Mouse (Mus musculus) cerebellum, adult 2 months (tissue): Measurements from ENCODE around the gene Gm20518. TPM values are rescaled to one million over a fixed set of nuclear protein-coding genes. Genes with fewer than 3 reads are reported as not detected.

Experiments used
- DNase-seq, 2 experiments: peaks; one replicate each; pipeline ENCODE4 v3.0.0; 2021
- H3K27ac ChIP-seq: fragments of 200-500 bp; 2 replicates; pipeline ENCODE4 v1.5.1; 2012; ENCODE audit warnings: low read length, control low read depth, inconsistent platforms; ENCODE audit not compliant: insufficient read depth
- H3K27me3 ChIP-seq: fragments of 200-500 bp; 2 replicates; pipeline ENCODE4 v1.6.1; 2012; ENCODE audit warnings: inconsistent platforms, mild to moderate bottlenecking, low read length, moderate library complexity; ENCODE audit not compliant: control insufficient read depth, insufficient read depth
- H3K4me1 ChIP-seq: fragments of 200-500 bp; 2 replicates; pipeline ENCODE4 v1.6.1; 2011; ENCODE audit warnings: low read length; ENCODE audit not compliant: control insufficient read depth, insufficient read depth
- H3K4me3 ChIP-seq: fragments of 200-500 bp; replicated peaks from 2 replicates; pipeline ENCODE3; 2011; ENCODE audit warnings: mild to moderate bottlenecking, low read depth, low read length, control low read depth; ENCODE audit not compliant: insufficient read depth
- CTCF ChIP-seq: fragments of 200-500 bp; IDR thresholded peaks from 2 replicates; pipeline ENCODE4 v1.5.1; 2011; ENCODE audit warnings: low read depth, mild to moderate bottlenecking, control low read depth, low read length, moderate library complexity, borderline replicate concordance; ENCODE audit not compliant: insufficient read depth
- POLR2A ChIP-seq: fragments of 200-500 bp; IDR thresholded peaks from 2 replicates; pipeline ENCODE4 v1.6.1; 2011; ENCODE audit warnings: low read length, control low read depth, borderline replicate concordance; ENCODE audit not compliant: insufficient read depth
- WGBS: fragments of 180-500 bp; shearing (Covaris S2); methylation state at CpG from one replicate; pipeline ENCODE4 v1.1.7; 2018; 5-methylcytosine and 5-hydroxymethylcytosine counted together
- polyA plus RNA-seq: library from polyadenylated mRNA; depleted of rRNA; stranded (reverse); fragments of >200 nt; gene quantifications from 2 replicates; pipeline ENCODE4 v1.2.3, GENCODE M21; 2012

Gene Gm20518
- polyA plus RNA-seq, 1 experiment = 9.1 TPM

DNA sequence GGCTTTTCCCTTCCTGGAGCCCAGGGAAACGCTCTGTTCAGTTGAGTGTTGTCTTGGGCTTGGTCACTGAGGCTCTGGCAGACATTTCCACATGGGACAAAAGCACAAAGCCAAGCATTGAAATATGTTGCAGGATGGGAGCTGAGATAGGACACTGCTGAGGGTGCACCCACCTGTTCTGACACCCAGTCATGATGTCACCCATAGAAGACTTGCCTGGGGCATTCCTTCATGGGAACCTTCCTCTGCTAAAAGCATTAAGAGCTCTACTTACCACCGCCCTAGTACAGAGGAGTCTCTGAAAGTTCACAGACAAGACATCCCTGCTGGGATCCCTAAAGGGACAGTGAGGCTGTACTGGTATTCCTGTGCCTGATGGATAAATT is 1.1 kb downstream of the Gm20518 start:
- Histone ChIP-seq H3K27me3 (no peaks in the 10 kb centered on the region), H3K4me1 (peaks cover 30% of the 10 kb centered on the region), H3K4me3 (peak overlapping the region; percentile 94), H3K27ac (peak overlapping the region; percentile 35; the same call in 1 of the 2 replicates)
- DNase-seq = peak in 1 of 2 experiments; percentile 34
- TF ChIP-seq POLR2A (no peak), CTCF (no peak)
- WGBS = 2% methylated on average over 2 of the region's 2 CpGs

DNA sequence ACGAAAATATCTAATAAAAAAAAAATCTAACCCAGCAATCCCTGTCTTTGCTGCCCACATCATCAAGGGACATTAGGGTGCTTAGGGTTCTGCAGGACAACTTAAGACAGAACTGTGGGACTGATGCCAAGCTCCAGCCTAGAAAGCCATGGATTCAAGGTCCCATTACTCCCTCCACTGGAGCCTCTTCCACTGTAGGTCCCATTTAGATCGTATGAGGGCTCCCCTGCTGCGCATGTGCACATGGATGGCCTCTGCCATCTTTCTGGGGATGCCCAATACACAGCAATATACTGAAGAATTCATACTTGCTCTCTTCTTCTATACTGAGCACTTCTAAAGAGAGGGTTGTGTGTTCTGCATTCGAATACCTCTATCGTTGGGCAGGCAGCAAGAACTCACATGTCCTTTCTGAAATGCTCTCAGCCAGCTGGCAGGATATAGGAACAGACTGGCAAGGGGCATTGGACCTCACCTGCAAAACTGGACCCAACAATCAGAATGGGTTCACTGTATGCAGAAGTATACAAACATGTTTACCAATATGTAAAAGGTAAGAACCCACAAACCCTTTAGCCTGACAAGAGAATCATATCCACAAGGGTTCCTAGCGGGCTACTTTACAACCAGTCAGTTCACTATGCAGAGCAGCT is 1.7 kb downstream of the Gm20518 start:
- H3K27ac ChIP-seq = peak overlapping the region; percentile 35; the same call in 1 of the 2 replicates
- H3K27me3 ChIP-seq = no peaks in the 10 kb centered on the region
- DNase-seq = peak in 1 of 2 experiments; percentile 64
- H3K4me1 ChIP-seq = peaks cover 34% of the 10 kb centered on the region
- H3K4me3 ChIP-seq = peak overlapping the region; percentile 94
- WGBS = 26% methylated on average over 6 of the region's 6 CpGs
- no peak for TF ChIP-seq POLR2A

DNA sequence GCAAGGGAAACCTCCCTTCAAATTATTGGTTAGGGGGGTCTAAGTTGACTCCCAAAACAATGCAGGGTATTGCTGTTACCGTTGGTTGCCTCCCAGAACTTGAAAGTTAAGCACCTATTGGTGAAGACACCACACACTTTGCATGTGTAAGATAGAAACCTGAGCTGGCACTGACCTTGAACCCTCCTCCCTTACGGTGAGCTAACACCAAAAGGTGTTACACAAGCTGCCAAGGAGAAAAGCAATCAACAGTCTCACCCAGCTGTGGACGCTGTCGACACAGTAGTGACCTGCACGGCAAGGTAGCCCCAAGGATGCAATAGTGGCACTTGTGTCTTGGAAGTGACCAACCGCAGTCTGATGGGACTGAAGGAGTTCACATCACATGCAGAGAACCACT is 7.4 kb downstream of the Gm20518 start:
- TF ChIP-seq CTCF (no peak), POLR2A (no peak)
- Histone ChIP-seq H3K27ac (no peak overlapping the region), H3K27me3 (no peaks in the 10 kb centered on the region), H3K4me3 (no peak overlapping the region), H3K4me1 (peaks cover 34% of the 10 kb centered on the region)
- 85% methylated on average over 6 of the region's 6 CpGs for WGBS
- DNase-seq = no peak

DNA sequence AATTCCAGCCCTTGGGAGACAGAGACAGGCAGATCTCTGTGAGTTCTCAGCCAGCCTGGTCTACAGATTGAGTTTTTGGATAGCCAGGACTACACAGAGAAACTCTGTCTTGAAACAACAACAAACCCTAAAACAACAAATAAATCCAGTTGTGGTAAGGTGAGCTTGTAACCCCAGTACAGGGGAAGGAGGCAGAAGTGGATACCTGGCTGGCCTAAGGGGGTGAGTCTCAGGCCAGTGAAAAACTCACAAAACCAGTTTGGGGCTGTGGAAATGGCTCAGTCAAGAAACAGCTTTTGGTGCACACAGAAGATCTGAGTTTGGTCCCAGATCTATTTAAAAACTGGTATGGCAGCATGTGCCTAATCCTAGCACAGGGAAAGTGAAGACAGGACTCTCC is 9.3 kb downstream of the Gm20518 start:
- H3K27me3 ChIP-seq = no peaks in the 10 kb centered on the region
- peaks cover 34% of the 10 kb centered on the region for H3K4me1 ChIP-seq
- DNase-seq = no peak
- TF ChIP-seq POLR2A (no peak), CTCF (no peak)
- no peak overlapping the region for H3K27ac ChIP-seq
- H3K4me3 ChIP-seq = no peak overlapping the region

DNA sequence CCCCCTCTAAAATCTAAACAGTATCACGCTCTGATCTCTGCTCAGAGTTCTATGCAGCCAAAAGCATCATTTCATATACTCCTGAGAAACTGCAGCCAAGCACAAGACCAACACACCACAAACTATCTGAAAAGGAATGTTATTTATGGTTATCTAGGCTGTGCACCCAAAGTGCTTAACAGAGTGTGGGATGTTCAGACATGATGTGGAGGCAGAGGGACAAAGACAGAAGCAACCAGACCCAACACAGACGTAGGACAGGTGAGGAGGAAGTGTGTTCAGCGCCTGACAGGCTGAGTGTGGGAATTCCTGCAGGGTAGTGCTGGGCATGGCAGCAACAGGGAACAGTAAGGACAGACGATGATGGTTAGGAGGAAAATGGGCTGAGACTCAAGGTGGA is 11.9 kb downstream of the Gm20518 start:
- TF ChIP-seq CTCF = no peak
- no peak for TF ChIP-seq POLR2A
- DNase-seq = no peak
- peaks cover 27% of the 10 kb centered on the region for H3K4me1 ChIP-seq
- H3K27ac ChIP-seq = no peak overlapping the region
- no peak overlapping the region for H3K4me3 ChIP-seq
- 36% methylated on average over 4 of the region's 4 CpGs for WGBS
- H3K27me3 ChIP-seq = no peaks in the 10 kb centered on the region

DNA sequence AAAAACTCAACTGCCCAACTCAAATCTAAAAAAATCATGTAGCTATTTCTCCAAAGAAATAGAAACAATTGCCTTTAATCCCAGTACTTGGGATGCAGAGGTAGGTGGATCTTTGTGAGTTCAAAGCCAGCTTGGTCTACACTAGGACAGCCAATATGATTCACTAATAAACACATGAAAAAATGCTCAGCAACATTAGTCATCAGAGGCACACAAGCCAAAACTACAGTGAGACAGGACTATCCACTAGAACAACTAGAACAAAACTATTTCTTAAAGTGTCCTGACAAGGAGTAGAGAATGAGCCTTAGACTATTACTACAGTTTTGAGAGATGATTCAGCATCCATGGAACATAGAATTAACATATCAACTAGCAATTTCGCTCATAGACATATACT is 15.4 kb downstream of the Gm20518 start:
- WGBS = 98% methylated on average over 1 of the region's 1 CpGs
- H3K27ac ChIP-seq = no peak overlapping the region
- no peak for DNase-seq
- TF ChIP-seq CTCF (no peak), POLR2A (no peak)
- H3K4me1 ChIP-seq = peaks cover 29% of the 10 kb centered on the region
- no peaks in the 10 kb centered on the region for H3K27me3 ChIP-seq
- no peak overlapping the region for H3K4me3 ChIP-seq

DNA sequence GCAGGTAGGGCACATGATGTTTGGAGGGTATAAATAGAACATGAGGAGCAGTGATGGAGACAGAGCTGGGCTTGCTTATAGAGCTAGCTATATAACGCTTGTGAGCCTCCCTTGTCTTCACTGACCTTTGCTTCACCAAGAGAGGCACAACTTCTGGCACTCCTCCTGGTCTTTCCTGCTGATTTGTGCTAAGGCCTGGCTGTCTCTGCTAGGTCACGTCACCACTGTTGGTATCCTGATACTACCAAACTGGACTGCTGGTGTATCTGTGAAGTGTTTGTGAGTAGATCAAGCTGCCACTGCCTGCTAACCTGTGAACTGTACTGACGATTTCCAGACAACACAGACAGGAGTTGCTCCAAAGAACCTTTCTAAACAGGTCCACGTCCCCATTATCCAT is 16.3 kb downstream of the Gm20518 start:
- WGBS = 29% methylated on average over 4 of the region's 4 CpGs
- peak; percentile 40 to 64 for DNase-seq
- Histone ChIP-seq H3K4me3 (no peak overlapping the region), H3K27me3 (no peaks in the 10 kb centered on the region), H3K27ac (peak overlapping the region; percentile 43), H3K4me1 (peaks cover 26% of the 10 kb centered on the region)
- TF ChIP-seq POLR2A (no peak), CTCF (0 out of 2 replicates have a peak, but pooled peaks have one; percentile 6)

DNA sequence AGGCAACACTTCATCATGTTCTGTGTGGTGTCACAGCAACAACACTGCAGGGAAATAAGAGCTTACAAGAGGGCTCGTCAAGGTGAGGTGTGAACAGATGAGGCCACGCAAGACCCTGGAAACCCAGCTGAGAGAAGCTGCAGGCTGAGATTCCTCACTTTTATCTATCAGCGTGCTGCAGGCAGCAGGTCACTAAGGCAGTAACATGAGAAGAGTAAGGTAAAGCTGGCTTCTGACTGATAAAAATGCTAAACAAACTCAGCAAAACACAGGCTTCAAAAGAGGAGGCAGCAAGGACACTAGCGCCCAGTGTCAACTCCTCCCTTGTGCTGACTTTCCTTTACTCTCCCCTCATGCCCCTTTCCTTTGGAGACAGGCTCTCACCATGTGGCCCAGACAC is 18.5 kb downstream of the Gm20518 start:
- H3K27me3 ChIP-seq = no peaks in the 10 kb centered on the region
- TF ChIP-seq CTCF = no peak
- no peak for TF ChIP-seq POLR2A
- 47% methylated on average over 4 of the region's 4 CpGs for WGBS
- H3K27ac ChIP-seq = no peak overlapping the region
- DNase-seq = no peak
- no peak overlapping the region for H3K4me3 ChIP-seq
- peaks cover 23% of the 10 kb centered on the region for H3K4me1 ChIP-seq
